Mouse (Mus musculus) liver, adult 2 months (tissue): Measurements from ENCODE around the gene Fam122a.

ENCODE experiments used
- CTCF ChIP-seq: fragments of 200-500 bp; IDR thresholded peaks from 2 replicates; pipeline ENCODE4 v1.5.1; 2011; ENCODE audit warnings: low read depth, low read length, control low read depth
- POLR2A ChIP-seq: fragments of 200-500 bp; IDR thresholded peaks from 2 replicates; pipeline ENCODE4 v1.6.1; 2011; ENCODE audit warnings: low read length, control low read depth; ENCODE audit not compliant: insufficient read depth; ENCODE audit errors: extremely low read depth

- TF ChIP-seq POLR2A (no peak), CTCF (no peak)
These were observed 38.8 kb upstream of the Fam122a start for GRCm38 (mm10) chr19:24515941-24516340.
